Mouse (Mus musculus) limb, embryonic 15.5 days (tissue): ENCODE results near the gene Ldhd. TPM values are rescaled to one million over a fixed set of nuclear protein-coding genes. Genes with fewer than 3 reads are reported as not detected.

ENCODE experiments used
- ATAC-seq: fragments of 200-750 bp; cut with Nextera tagmentation; 2 replicates; pipeline ENCODE4 v1.8.0; 2017; ENCODE audit warnings: low read depth, moderate TSS enrichment; ENCODE audit not compliant: insufficient number of reproducible peaks, low FRiP score, low TSS enrichment
- H3K27ac ChIP-seq: fragments of 300-500 bp; sonication (generic); 2 replicates; pipeline ENCODE4 v1.5.1; 2015; ENCODE audit warnings: moderate library complexity, mild to moderate bottlenecking, inconsistent platforms
- H3K27me3 ChIP-seq: fragments of 300-500 bp; sonication (generic); 2 replicates; pipeline ENCODE4 v1.6.1; 2015; ENCODE audit warnings: inconsistent platforms
- H3K36me3 ChIP-seq: fragments of 300-500 bp; sonication (generic); 2 replicates; pipeline ENCODE4 v1.6.1; 2015; ENCODE audit warnings: inconsistent platforms
- H3K4me1 ChIP-seq: fragments of 300-500 bp; sonication (generic); 2 replicates; pipeline ENCODE4 v1.6.1; 2015; ENCODE audit warnings: inconsistent platforms
- H3K4me2 ChIP-seq: fragments of 300-500 bp; sonication (generic); 2 replicates; pipeline ENCODE4 v1.6.1; 2015; ENCODE audit warnings: mild to moderate bottlenecking, inconsistent platforms
- H3K4me3 ChIP-seq: fragments of 300-500 bp; sonication (generic); 2 replicates; pipeline ENCODE4 v1.5.1; 2015; ENCODE audit warnings: mild to moderate bottlenecking, inconsistent platforms
- H3K9ac ChIP-seq: fragments of 300-500 bp; sonication (generic); 2 replicates; pipeline ENCODE4 v1.6.1; 2015; ENCODE audit warnings: inconsistent platforms
- H3K9me3 ChIP-seq: fragments of 300-500 bp; sonication (generic); 2 replicates; pipeline ENCODE4 v1.6.1; 2016; ENCODE audit warnings: inconsistent platforms
- WGBS: fragments of 180-500 bp; shearing (Covaris S2); methylation state at CpG from one replicate; pipeline ENCODE4 v1.1.7; 2015; 5-methylcytosine and 5-hydroxymethylcytosine counted together
- polyA plus RNA-seq: library from polyadenylated mRNA; unstranded; fragments of >200 nt; fragmentation: Nextera tagmentation; extraction: Ambion mirVana; gene quantifications from 2 replicates; pipeline ENCODE4 v1.2.1, GENCODE M21; 2015

The Ldhd gene
- polyA plus RNA-seq, 1 experiment from 2014 or later, result 1.1 TPM

- no peak for ATAC-seq
- WGBS, result 72% methylated on average over 2 of the region's 2 CpGs
- H3K27ac ChIP-seq, result no peak overlapping the region
- no peaks in the 10 kb centered on the region for H3K36me3 ChIP-seq
- no peak overlapping the region for H3K4me3 ChIP-seq
- H3K4me1 ChIP-seq, result peaks cover 15% of the 10 kb centered on the region; the same call in 1 of the 2 replicates
- H3K4me2 ChIP-seq, result no peak overlapping the region
- no peak overlapping the region for H3K9ac ChIP-seq
- H3K27me3 ChIP-seq, result no peaks in the 10 kb centered on the region
- H3K9me3 ChIP-seq, result no peaks in the 10 kb centered on the region
Measured at GRCm38 (mm10) chr8:111574016-111574415, 56.2 kb downstream of the Ldhd start.

Other genes with a start within 250 kb of the Ldhd start
- 0.12 TPM in 2 replicates for gene Fa2h, start 236.6 kb downstream of the Ldhd start, polyA plus RNA-seq
- gene Wdr59, start 108.3 kb downstream of the Ldhd start, polyA plus RNA-seq, result 5.6 and 6.2 TPM in 2 replicates
- 21.9 and 28.4 TPM in 2 replicates for gene Znrf1, start 94.3 kb downstream of the Ldhd start, polyA plus RNA-seq
- 24.4 and 24.5 TPM in 2 replicates for gene Zfp1, start 13.0 kb upstream of the Ldhd start, polyA plus RNA-seq
- 0.28 and 1.6 TPM in 2 replicates for gene Ctrb1, start 60.6 kb upstream of the Ldhd start, polyA plus RNA-seq
- 35.3 and 35.4 TPM in 2 replicates for gene Bcar1, start 113.4 kb upstream of the Ldhd start, polyA plus RNA-seq
- gene Cfdp1, start 223.9 kb upstream of the Ldhd start, polyA plus RNA-seq, result 225 and 232 TPM in 2 replicates
- 6.9 and 8.0 TPM in 2 replicates for gene Tmem170, start 246.4 kb upstream of the Ldhd start, polyA plus RNA-seq